Comparison of ENCODE assay signal across 8 mouse cellular contexts in the genomic region with DNA sequence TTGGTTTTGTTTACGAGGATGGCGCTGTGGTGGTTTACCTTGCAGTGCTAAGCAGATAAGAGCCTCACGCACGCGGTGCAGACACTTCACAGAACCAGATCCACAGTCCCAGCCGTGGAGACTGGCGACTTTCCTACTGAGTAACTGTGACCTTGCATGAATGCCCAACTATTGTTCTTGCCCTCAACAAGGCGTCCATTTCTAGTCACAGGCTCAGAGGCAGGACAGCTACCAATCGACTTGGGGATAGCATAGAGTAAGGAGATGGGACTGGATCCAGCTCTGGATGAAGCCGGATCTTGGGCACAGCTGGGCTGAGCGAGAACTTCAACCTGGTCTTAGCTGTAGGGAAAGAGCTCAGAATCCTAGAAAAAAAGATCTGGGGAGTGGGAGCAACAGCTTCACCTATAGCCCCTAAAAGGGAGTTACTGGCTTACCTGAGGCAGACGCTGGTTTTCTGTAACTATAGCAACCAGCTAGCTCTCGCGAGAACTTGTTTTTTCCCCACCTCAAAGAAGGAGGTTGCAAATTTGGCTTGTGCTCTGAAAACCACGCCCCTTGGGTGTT. TPM values are rescaled to one million over a fixed set of nuclear protein-coding genes. Genes with fewer than 3 reads are reported as not detected.
DNase-seq lines count a peak whose midpoint lies in the region; ATAC-seq and TF ChIP-seq lines count a peak whose summit lies in the region.

A gene (minus strand): TSS at position 462 of the 567 bp plus-strand sequence.

- ATAC-seq in cerebellum, adult (ENCODE audit: insufficient number of reproducible peaks, low FRiP score, low TSS enrichment): no peak
- peak; percentile 71 for ATAC-seq in limb, embryonic 14.5 days (ENCODE audit: low FRiP score, low read depth)
- peak; percentile 82 for ATAC-seq in midbrain, embryonic 15.5 days (replicated peaks)

- intact Hi-C loops in heart, adult 2 months (cut with DNase I): no loop called here

- no peaks in the 10 kb centered on the region for H3K9me3 ChIP-seq in limb, embryonic 14.5 days (ENCODE audit: control insufficient read depth, low read length)
- no peaks in the 10 kb centered on the region for H3K9me3 ChIP-seq in midbrain, embryonic 15.5 days

- TF ChIP-seq EP300 in heart, adult 2 months (IDR thresholded peaks at IDR 0.05; ENCODE audit: insufficient read depth, low read depth, low read length): no peak

- TF ChIP-seq CTCF in heart, adult 2 months (IDR thresholded peaks at IDR 0.05): no peak
- no peak for TF ChIP-seq CTCF in kidney, adult 2 months (conservative IDR thresholded peaks at IDR 0.05; ENCODE audit: insufficient read depth, insufficient read length, low read depth, low read length)

- H3K9ac ChIP-seq in heart, adult 2 months (ENCODE audit: low read depth, low read length): 0 out of 2 replicates have a peak within 1 kb of the TSS, but pooled peaks have one; percentile 21
- H3K9ac ChIP-seq in limb, embryonic 14.5 days (ENCODE audit: low read depth, low read length, severe bottlenecking): peak within 1 kb of the TSS; percentile 29; the same call in 1 of the 2 replicates
- peak within 1 kb of the TSS; percentile 37 for H3K9ac ChIP-seq in midbrain, embryonic 15.5 days

- no peaks in the 10 kb centered on the region for H3K36me3 ChIP-seq in heart, adult 2 months (ENCODE audit: control insufficient read depth, insufficient read depth, low read length)
- peaks cover 1% of the 10 kb centered on the region; the same call in 1 of the 2 replicates for H3K36me3 ChIP-seq in kidney, adult 2 months (ENCODE audit: control insufficient read depth, insufficient read depth, low read length)
- peaks cover 16% of the 10 kb centered on the region for H3K36me3 ChIP-seq in limb, embryonic 14.5 days (ENCODE audit: control insufficient read depth, insufficient read depth, low read length)
- no peaks in the 10 kb centered on the region for H3K36me3 ChIP-seq in midbrain, embryonic 15.5 days (replicated peaks)

- TF ChIP-seq POLR2A in heart, adult 2 months (IDR thresholded peaks at IDR 0.05; ENCODE audit: insufficient read depth, low read depth, low read length): no peak
- TF ChIP-seq POLR2A in kidney, adult 2 months (IDR thresholded peaks at IDR 0.05; ENCODE audit: low read depth, low read length): no peak
- TF ChIP-seq POLR2A in limb, embryonic 14.5 days (IDR thresholded peaks at IDR 0.05; ENCODE audit: borderline replicate concordance, extremely low read depth, insufficient read depth, insufficient read length): no peak

- peak within 1 kb of the TSS; percentile 18; the same call in 1 of the 2 replicates for H3K4me3 ChIP-seq in heart, adult 2 months
- peak within 1 kb of the TSS; percentile 51 for H3K4me3 ChIP-seq in kidney, adult 2 months (ENCODE audit: insufficient read depth, low read depth, low read length)
- H3K4me3 ChIP-seq in limb, embryonic 14.5 days (replicated peaks; ENCODE audit: low read length): peak within 1 kb of the TSS; percentile 34
- peak within 1 kb of the TSS; percentile 43 for H3K4me3 ChIP-seq in midbrain, embryonic 15.5 days

- H3K27me3 ChIP-seq in heart, adult 2 months (ENCODE audit: control insufficient read depth, insufficient read depth, low read length): no peaks in the 10 kb centered on the region
- no peaks in the 10 kb centered on the region for H3K27me3 ChIP-seq in kidney, adult 2 months (replicated peaks; ENCODE audit: control insufficient read depth, insufficient read depth, low read length)
- no peaks in the 10 kb centered on the region for H3K27me3 ChIP-seq in limb, embryonic 14.5 days (ENCODE audit: control insufficient read depth, insufficient read depth, low read length)
- no peaks in the 10 kb centered on the region for H3K27me3 ChIP-seq in midbrain, embryonic 15.5 days (replicated peaks)

- 4% methylated on average over 15 of the region's 15 CpGs for WGBS in heart, adult 2 months
- WGBS in kidney, adult 2 months: 3% methylated on average over 15 of the region's 15 CpGs
- WGBS in limb, embryonic 14.5 days: 3% methylated on average over 15 of the region's 15 CpGs
- 2% methylated on average over 15 of the region's 15 CpGs for WGBS in midbrain, embryonic 15.5 days

- peak within 1 kb of the TSS; percentile 69 for H3K4me2 ChIP-seq in limb, embryonic 14.5 days (replicated peaks; ENCODE audit: low read depth, low read length, severe bottlenecking)
- H3K4me2 ChIP-seq in midbrain, embryonic 15.5 days: peak within 1 kb of the TSS; percentile 67

- H3K4me1 ChIP-seq in heart, adult 2 months (ENCODE audit: control insufficient read depth, insufficient read depth, low read length): peaks cover 2% of the 10 kb centered on the region
- no peaks in the 10 kb centered on the region for H3K4me1 ChIP-seq in kidney, adult 2 months (ENCODE audit: control insufficient read depth, insufficient read depth, low read length)
- peaks cover 8% of the 10 kb centered on the region; the same call in 1 of the 2 replicates for H3K4me1 ChIP-seq in limb, embryonic 14.5 days (ENCODE audit: control insufficient read depth, insufficient read depth, low read length)
- H3K4me1 ChIP-seq in midbrain, embryonic 15.5 days: 0 out of 2 replicates have a peak, but pooled peaks cover 10% of the 10 kb centered on the region

- peak; percentile 3 for DNase-seq in cerebellum, adult 11-12 months
- peak; percentile 80 for DNase-seq in embryo, embryonic 9.5 days (ENCODE audit: extremely low spot score)
- peak; percentile 20 to 44 for DNase-seq in heart, adult 2 months
- DNase-seq in kidney, adult 2 months: peak; percentile 92
- peak; percentile 82 for DNase-seq in limb, embryonic 14.5 days (ENCODE audit: low spot score)
- DNase-seq in spleen, postnatal 4 days (ENCODE audit: low spot score in 2 of 2): peak; percentile 70 to 82

- no peak within 1 kb of the TSS for H3K27ac ChIP-seq in heart, adult 2 months
- no peak within 1 kb of the TSS for H3K27ac ChIP-seq in kidney, adult 2 months (ENCODE audit: insufficient read depth, low read depth, low read length)
- H3K27ac ChIP-seq in limb, embryonic 14.5 days (replicated peaks; ENCODE audit: low read depth, low read length): no peak within 1 kb of the TSS
- peak within 1 kb of the TSS; percentile 54; the same call in 1 of the 2 replicates for H3K27ac ChIP-seq in midbrain, embryonic 15.5 days

- H3K79me2 ChIP-seq in heart, adult 2 months (replicated peaks; ENCODE audit: control insufficient read depth, insufficient read depth, low read length): no peaks in the 10 kb centered on the region

RNA-seq across cellular contexts. Expression of the gene that starts here (rescaled TPM):
- total RNA-seq in heart, adult 2 months (2021): not detected
- polyA plus RNA-seq in heart, adult 2 months (2012; rRNA removed): 0.70 TPM in 1 of 2 replicates, not detected in the other
- 0.77 and 1.0 TPM in 2 replicates for polyA plus RNA-seq in kidney, adult 2 months (2012; rRNA removed)
- polyA plus RNA-seq in limb, embryonic 14.5 days (2012; rRNA removed): 0.18 and 0.30 TPM in 2 replicates
- 0.15 and 0.76 TPM in 2 replicates for polyA plus RNA-seq in limb, embryonic 14.5 days (2014; fragmentation: Nextera tagmentation; extraction: Ambion mirVana)
- polyA plus RNA-seq in midbrain, embryonic 15.5 days (2015; fragmentation: Nextera tagmentation; extraction: Ambion mirVana): 0.72 and 1.7 TPM in 2 replicates

Comparison
In these comparisons a context has a peak if more than half of its experiments do, and no peak if none do; other contexts are left out.
1. Peak in DNase-seq, H3K4me3 ChIP-seq and H3K9ac ChIP-seq in heart, adult 2 months; RNA of the gene not detected or under 1 TPM.
2. Peak in DNase-seq, ATAC-seq, H3K4me3 ChIP-seq, H3K9ac ChIP-seq and H3K4me2 ChIP-seq in limb, embryonic 14.5 days; RNA of the gene not detected or under 1 TPM.
3. DNase-seq: peak in every context shown above with its lines; median percentile 92 in kidney, adult 2 months; 82 in limb, embryonic 14.5 days; 80 in embryo, embryonic 9.5 days; 76 in spleen, postnatal 4 days; 32 in heart, adult 2 months; 3 in cerebellum, adult 11-12 months.